Mouse (Mus musculus) cerebellum, postnatal 25 days (tissue): ENCODE data around the gene Svip.

Source experiments
- DNase-seq, 2 experiments: peaks; one replicate each; pipeline ENCODE4 v3.0.0; 2021; ENCODE audit warnings: mixed read lengths in 2 of 2

Svip gene

GRCm38 (mm10) chr7:51960698-51961374 lies 45.0 kb downstream of the Svip start:
- DNase-seq, result no peak

GRCm38 (mm10) chr7:51957766-51958165 lies 48.1 kb downstream of the Svip start:
- DNase-seq, result no peak

GRCm38 (mm10) chr7:51955424-51956041 lies 50.3 kb downstream of the Svip start:
- no peak for DNase-seq
